Mouse (Mus musculus): ENCODE measurements at regions not wholly inside any gene's neighbourhood (a gene's known extent, or its start where the extent isn't known, plus 50 kb on each side); places are given as distances from the start of the nearest gene placed in this dataset.

- no peak for DNase-seq (ENCODE audit: low spot score)
Measured at GRCm38 (mm10) chr17:84030699-84031098, 157.0 kb downstream of the Zfp36l2 start.

- peak; percentile 94 for DNase-seq (ENCODE audit: low spot score)
Measured at GRCm38 (mm10) chr17:84028157-84028970, 159.4 kb downstream of the Zfp36l2 start.

GRCm38 (mm10) chr17:84027275-84027674, 160.5 kb downstream of the Zfp36l2 start:
- no peak for DNase-seq (ENCODE audit: low spot score)

GRCm38 (mm10) chr17:84026110-84026509, 161.6 kb downstream of the Zfp36l2 start:
- peak; percentile 40 for DNase-seq (ENCODE audit: low spot score)

GRCm38 (mm10) chr17:84022358-84022757, 165.4 kb downstream of the Zfp36l2 start:
- peak; percentile 48 for DNase-seq (ENCODE audit: low spot score)

GRCm38 (mm10) chr17:84018817-84019216, 168.9 kb downstream of the Zfp36l2 start:
- DNase-seq (ENCODE audit: low spot score), result no peak

- DNase-seq (ENCODE audit: low spot score), result no peak
Measured at GRCm38 (mm10) chr17:84017891-84018290, 169.9 kb downstream of the Zfp36l2 start.

GRCm38 (mm10) chr17:84014287-84015039, 166.7 kb upstream of the Haao start:
- no peak for DNase-seq (ENCODE audit: low spot score)

- no peak for DNase-seq (ENCODE audit: low spot score)
Measured at GRCm38 (mm10) chr17:84010492-84011060, 162.8 kb upstream of the Haao start.

- DNase-seq (ENCODE audit: low spot score), result peak; percentile 74
Measured at GRCm38 (mm10) chr17:84009966-84010365, 162.2 kb upstream of the Haao start.

GRCm38 (mm10) chr17:84009194-84009593, 161.4 kb upstream of the Haao start:
- no peak for DNase-seq (ENCODE audit: low spot score)

GRCm38 (mm10) chr17:84008682-84009052, 160.9 kb upstream of the Haao start:
- DNase-seq (ENCODE audit: low spot score), result no peak

GRCm38 (mm10) chr17:84008035-84008681, 160.4 kb upstream of the Haao start:
- DNase-seq (ENCODE audit: low spot score), result peak; percentile 70

- DNase-seq (ENCODE audit: low spot score), result peak; percentile 62
Measured at GRCm38 (mm10) chr17:84006748-84007147, 159.0 kb upstream of the Haao start.

GRCm38 (mm10) chr17:84004237-84004636, 156.5 kb upstream of the Haao start:
- peak; percentile 79 for DNase-seq (ENCODE audit: low spot score)

- DNase-seq (ENCODE audit: low spot score), result no peak
Measured at GRCm38 (mm10) chr17:84003489-84004234, 155.9 kb upstream of the Haao start.

- no peak for DNase-seq (ENCODE audit: low spot score)
Measured at GRCm38 (mm10) chr17:84002939-84003338, 155.2 kb upstream of the Haao start.

GRCm38 (mm10) chr17:84002327-84002726, 154.6 kb upstream of the Haao start:
- DNase-seq (ENCODE audit: low spot score), result no peak

GRCm38 (mm10) chr17:84000115-84000514, 152.4 kb upstream of the Haao start:
- no peak for DNase-seq (ENCODE audit: low spot score)

GRCm38 (mm10) chr17:83998972-83999545, 151.3 kb upstream of the Haao start:
- DNase-seq (ENCODE audit: low spot score), result no peak

GRCm38 (mm10) chr17:83998341-83998740, 150.6 kb upstream of the Haao start:
- DNase-seq (ENCODE audit: low spot score), result no peak
